Mouse (Mus musculus) kidney, embryonic 14.5 days (tissue): ENCODE data around the gene Wdr20. TPM values are rescaled to one million over a fixed set of nuclear protein-coding genes. Genes with fewer than 3 reads are reported as not detected.

ENCODE experiments used
- ATAC-seq: fragments of 200-750 bp; cut with Nextera tagmentation; 2 replicates; pipeline ENCODE4 v1.8.0; 2017; ENCODE audit warnings: moderate number of reproducible peaks, mild to moderate bottlenecking, moderate TSS enrichment, moderate library complexity; ENCODE audit not compliant: low FRiP score, low TSS enrichment
- H3K27ac ChIP-seq: fragments of 300-500 bp; sonication (generic); 2 replicates; pipeline ENCODE4 v1.5.1; 2014; ENCODE audit warnings: low read depth, mild to moderate bottlenecking, low read length, moderate library complexity, mixed read lengths
- H3K27me3 ChIP-seq: fragments of 300-500 bp; sonication (generic); 2 replicates; pipeline ENCODE4 v1.6.1; 2014; ENCODE audit warnings: mild to moderate bottlenecking, low read length; ENCODE audit not compliant: control insufficient read depth, insufficient read depth
- H3K36me3 ChIP-seq: fragments of 300-500 bp; sonication (generic); 2 replicates; pipeline ENCODE4 v1.6.1; 2014; ENCODE audit warnings: low read length, mixed read lengths; ENCODE audit not compliant: control insufficient read depth, insufficient read depth
- H3K4me1 ChIP-seq: fragments of 300-500 bp; sonication (generic); 2 replicates; pipeline ENCODE4 v1.6.1; 2014; ENCODE audit warnings: low read length, mixed read lengths; ENCODE audit not compliant: control insufficient read depth, insufficient read depth
- H3K4me2 ChIP-seq: fragments of 300-500 bp; sonication (generic); replicated peaks from 2 replicates; pipeline ENCODE4 v1.6.1; 2014; ENCODE audit warnings: low read depth, mild to moderate bottlenecking, low read length
- H3K4me3 ChIP-seq: fragments of 300-500 bp; sonication (generic); 2 replicates; pipeline ENCODE4 v1.5.1; 2014; ENCODE audit warnings: mild to moderate bottlenecking, low read length
- H3K9ac ChIP-seq: fragments of 300-500 bp; sonication (generic); 2 replicates; pipeline ENCODE4 v1.6.1; 2014; ENCODE audit warnings: low read depth, mild to moderate bottlenecking, low read length, moderate library complexity
- H3K9me3 ChIP-seq: fragments of 300-500 bp; sonication (generic); 2 replicates; pipeline ENCODE4 v1.6.1; 2016; ENCODE audit warnings: low read length; ENCODE audit not compliant: control insufficient read depth
- WGBS: fragments of 180-500 bp; shearing (Covaris S2); extraction: QIAGEN DNeasy Blood & Tissue Kit; methylation state at CpG from one replicate; pipeline ENCODE4 v1.1.7; 2014; 5-methylcytosine and 5-hydroxymethylcytosine counted together
- polyA plus RNA-seq: library from polyadenylated mRNA; unstranded; fragments of >200 nt; fragmentation: Nextera tagmentation; extraction: Ambion mirVana; gene quantifications from 2 replicates; pipeline ENCODE4 v1.2.1, GENCODE M21; 2014

Wdr20 gene
- polyA plus RNA-seq, 1 experiment from 2014 or later, result 24.5 TPM

GRCm38 (mm10) chr12:110813624-110814023 is 75.9 kb downstream of the Wdr20 start:
- Histone ChIP-seq H3K4me2 (no peak overlapping the region), H3K4me3 (no peak overlapping the region), H3K9me3 (no peaks in the 10 kb centered on the region), H3K27me3 (no peaks in the 10 kb centered on the region), H3K36me3 (no peaks in the 10 kb centered on the region), H3K4me1 (no peaks in the 10 kb centered on the region), H3K27ac (no peak overlapping the region), H3K9ac (no peak overlapping the region)
- ATAC-seq, result no peak
- WGBS, result 94% methylated on average over 6 of the region's 6 CpGs

- no peak overlapping the region for H3K27ac ChIP-seq
- no peak overlapping the region for H3K4me2 ChIP-seq
- ATAC-seq, result no peak
- H3K9ac ChIP-seq, result no peak overlapping the region
- H3K4me3 ChIP-seq, result no peak overlapping the region
- no peaks in the 10 kb centered on the region for H3K9me3 ChIP-seq
- 79% methylated on average over 17 of the region's 17 CpGs for WGBS
- no peaks in the 10 kb centered on the region for H3K27me3 ChIP-seq
- no peaks in the 10 kb centered on the region for H3K36me3 ChIP-seq
- no peaks in the 10 kb centered on the region for H3K4me1 ChIP-seq
Measured at GRCm38 (mm10) chr12:110814924-110815323, 77.2 kb downstream of the Wdr20 start.

- Histone ChIP-seq H3K27me3 (no peaks in the 10 kb centered on the region), H3K9ac (no peak overlapping the region), H3K4me1 (no peaks in the 10 kb centered on the region), H3K4me3 (no peak overlapping the region), H3K9me3 (no peaks in the 10 kb centered on the region), H3K4me2 (no peak overlapping the region), H3K27ac (no peak overlapping the region), H3K36me3 (no peaks in the 10 kb centered on the region)
- WGBS, result 92% methylated on average over 2 of the region's 2 CpGs
- no peak for ATAC-seq
Measured at GRCm38 (mm10) chr12:110816833-110817232, 79.1 kb downstream of the Wdr20 start.

GRCm38 (mm10) chr12:110819367-110819766 is 81.6 kb downstream of the Wdr20 start:
- H3K27ac ChIP-seq, result no peak overlapping the region
- no peak overlapping the region for H3K9ac ChIP-seq
- no peak for ATAC-seq
- no peaks in the 10 kb centered on the region for H3K9me3 ChIP-seq
- H3K27me3 ChIP-seq, result no peaks in the 10 kb centered on the region
- H3K4me1 ChIP-seq, result no peaks in the 10 kb centered on the region
- WGBS, result 67% methylated on average over 8 of the region's 8 CpGs
- H3K36me3 ChIP-seq, result no peaks in the 10 kb centered on the region
- no peak overlapping the region for H3K4me2 ChIP-seq
- H3K4me3 ChIP-seq, result no peak overlapping the region

- WGBS, result 79% methylated on average over 2 of the region's 2 CpGs
Measured at GRCm38 (mm10) chr12:110821787-110822186, 84.0 kb downstream of the Wdr20 start.

GRCm38 (mm10) chr12:110822366-110822765 is 84.6 kb downstream of the Wdr20 start:
- Histone ChIP-seq H3K27ac (no peak overlapping the region), H3K4me3 (no peak overlapping the region), H3K9ac (no peak overlapping the region), H3K4me2 (no peak overlapping the region), H3K36me3 (no peaks in the 10 kb centered on the region), H3K4me1 (no peaks in the 10 kb centered on the region), H3K27me3 (no peaks in the 10 kb centered on the region), H3K9me3 (no peaks in the 10 kb centered on the region)
- WGBS, result 82% methylated on average over 7 of the region's 7 CpGs
- no peak for ATAC-seq

More at GRCm38 (mm10) chr12:110821787-110822186, 84.0 kb downstream of the Wdr20 start:
- Histone ChIP-seq H3K4me1 (no peaks in the 10 kb centered on the region), H3K27ac (no peak overlapping the region), H3K4me3 (no peak overlapping the region), H3K36me3 (no peaks in the 10 kb centered on the region), H3K9me3 (no peaks in the 10 kb centered on the region), H3K9ac (no peak overlapping the region), H3K27me3 (no peaks in the 10 kb centered on the region), H3K4me2 (no peak overlapping the region)
- ATAC-seq, result no peak

- Histone ChIP-seq H3K27me3 (no peaks in the 10 kb centered on the region), H3K9me3 (no peaks in the 10 kb centered on the region), H3K4me3 (no peak overlapping the region), H3K4me1 (no peaks in the 10 kb centered on the region), H3K36me3 (no peaks in the 10 kb centered on the region), H3K9ac (no peak overlapping the region), H3K27ac (no peak overlapping the region), H3K4me2 (no peak overlapping the region)
- WGBS, result 90% methylated on average over 4 of the region's 4 CpGs
- ATAC-seq, result no peak
Measured at GRCm38 (mm10) chr12:110828908-110829307, 91.2 kb downstream of the Wdr20 start.

GRCm38 (mm10) chr12:110830293-110831024 is 92.7 kb downstream of the Wdr20 start:
- no peak overlapping the region for H3K9ac ChIP-seq

GRCm38 (mm10) chr12:110835182-110835581 is 97.4 kb downstream of the Wdr20 start:
- Histone ChIP-seq H3K4me1 (peaks cover 9% of the 10 kb centered on the region; the same call in 1 of the 2 replicates), H3K4me3 (no peak overlapping the region), H3K9ac (no peak overlapping the region), H3K36me3 (no peaks in the 10 kb centered on the region), H3K27ac (no peak overlapping the region), H3K27me3 (no peaks in the 10 kb centered on the region), H3K9me3 (no peaks in the 10 kb centered on the region), H3K4me2 (no peak overlapping the region)
- 94% methylated on average over 3 of the region's 3 CpGs for WGBS
- no peak for ATAC-seq

More at GRCm38 (mm10) chr12:110830293-110831024, 92.7 kb downstream of the Wdr20 start:
- ATAC-seq, result 0 out of 2 replicates have a peak, but pooled peaks have one; percentile 16
- WGBS, result 88% methylated on average over 9 of the region's 11 CpGs
- no peaks in the 10 kb centered on the region for H3K27me3 ChIP-seq
- H3K4me1 ChIP-seq, result no peaks in the 10 kb centered on the region
- H3K4me3 ChIP-seq, result no peak overlapping the region
- no peaks in the 10 kb centered on the region for H3K36me3 ChIP-seq
- H3K27ac ChIP-seq, result no peak overlapping the region
- H3K4me2 ChIP-seq, result no peak overlapping the region
- H3K9me3 ChIP-seq, result no peaks in the 10 kb centered on the region
